Mouse (Mus musculus) limb, embryonic 14.5 days (tissue): ENCODE data around the gene Col6a6. TPM values are rescaled to one million over a fixed set of nuclear protein-coding genes. Genes with fewer than 3 reads are reported as not detected.

ENCODE experiments used
- ATAC-seq: fragments of 200-750 bp; cut with Nextera tagmentation; 2 replicates; pipeline ENCODE4 v1.8.0; 2017; ENCODE audit warnings: low read depth, moderate number of reproducible peaks, moderate TSS enrichment; ENCODE audit not compliant: low FRiP score
- DNase-seq: peaks from one replicate; pipeline ENCODE4 v3.0.0-alpha.2; 2015; ENCODE audit warnings: low spot score
- H3K27ac ChIP-seq: fragments of 300-500 bp; sonication (generic); replicated peaks from 2 replicates; pipeline ENCODE4 v1.5.1; 2014; ENCODE audit warnings: low read depth, mild to moderate bottlenecking, low read length, moderate library complexity, mixed read lengths
- H3K27me3 ChIP-seq: fragments of 300-500 bp; sonication (generic); 2 replicates; pipeline ENCODE4 v1.6.1; 2014; ENCODE audit warnings: low read length, mixed read lengths; ENCODE audit not compliant: control insufficient read depth, insufficient read depth
- H3K36me3 ChIP-seq: fragments of 300-500 bp; sonication (generic); 2 replicates; pipeline ENCODE4 v1.6.1; 2014; ENCODE audit warnings: mild to moderate bottlenecking, low read length, moderate library complexity, mixed read lengths; ENCODE audit not compliant: control insufficient read depth, insufficient read depth
- H3K4me1 ChIP-seq: fragments of 300-500 bp; sonication (generic); 2 replicates; pipeline ENCODE4 v1.6.1; 2014; ENCODE audit warnings: antibody characterized with exemption, low read length, mixed read lengths; ENCODE audit not compliant: control insufficient read depth, insufficient read depth
- H3K4me2 ChIP-seq: fragments of 300-500 bp; sonication (generic); replicated peaks from 2 replicates; pipeline ENCODE4 v1.6.1; 2014; ENCODE audit warnings: low read depth, mild to moderate bottlenecking, low read length, moderate library complexity; ENCODE audit not compliant: severe bottlenecking
- H3K4me3 ChIP-seq: fragments of 300-500 bp; sonication (generic); replicated peaks from 2 replicates; pipeline ENCODE4 v1.5.1; 2014; ENCODE audit warnings: low read length
- H3K9ac ChIP-seq: fragments of 300-500 bp; sonication (generic); 2 replicates; pipeline ENCODE4 v1.6.1; 2014; ENCODE audit warnings: mild to moderate bottlenecking, low read depth, low read length, moderate library complexity; ENCODE audit not compliant: severe bottlenecking
- H3K9me3 ChIP-seq: fragments of 300-500 bp; sonication (generic); 2 replicates; pipeline ENCODE4 v1.6.1; 2016; ENCODE audit warnings: low read length; ENCODE audit not compliant: control insufficient read depth
- POLR2A ChIP-seq: fragments of 200-500 bp; IDR thresholded peaks from 2 replicates; pipeline ENCODE4 v1.8.0; 2012; ENCODE audit warnings: inconsistent platforms, mild to moderate bottlenecking, moderate library complexity, borderline replicate concordance; ENCODE audit not compliant: insufficient read depth, insufficient read length; ENCODE audit errors: extremely low read depth
- WGBS: fragments of 180-500 bp; shearing (Covaris S2); extraction: QIAGEN DNeasy Blood & Tissue Kit; methylation state at CpG from one replicate; pipeline ENCODE4 v1.1.7; 2014; 5-methylcytosine and 5-hydroxymethylcytosine counted together
- polyA plus RNA-seq, 2 experiments: library from polyadenylated mRNA; depleted of rRNA in 1 of 2; stranded (reverse) in 1 of 2; unstranded in 1 of 2; fragments of >200 nt; fragmentation: Nextera tagmentation in 1 of 2; extraction: Ambion mirVana in 1 of 2; gene quantifications; 2 replicates each; pipeline versions ENCODE4 v1.2.1 to v1.2.3; 2012 to 2014

The Col6a6 gene
- polyA plus RNA-seq, 2 experiments: 7.0 to 11.5 TPM

- no peak overlapping the region for H3K4me2 ChIP-seq
- no peak overlapping the region for H3K27ac ChIP-seq
- no peak overlapping the region for H3K4me3 ChIP-seq
- H3K9ac ChIP-seq: no peak overlapping the region
- ATAC-seq (no peak), DNase-seq (no peak)
- no peaks in the 10 kb centered on the region for H3K27me3 ChIP-seq
- H3K9me3 ChIP-seq: no peaks in the 10 kb centered on the region
- H3K4me1 ChIP-seq: 0 out of 2 replicates have a peak, but pooled peaks cover 4% of the 10 kb centered on the region
- 86% methylated on average over 16 of the region's 16 CpGs for WGBS
- no peak for TF ChIP-seq POLR2A
- H3K36me3 ChIP-seq: no peaks in the 10 kb centered on the region
Measured at GRCm38 (mm10) chr9:105704226-105704932, 123.6 kb downstream of the Col6a6 start.

- DNase-seq (peak; percentile 14), ATAC-seq (no peak)
- WGBS: 67% methylated on average over 9 of the region's 9 CpGs
Measured at GRCm38 (mm10) chr9:105701966-105702365, 126.0 kb downstream of the Col6a6 start.

DNA sequence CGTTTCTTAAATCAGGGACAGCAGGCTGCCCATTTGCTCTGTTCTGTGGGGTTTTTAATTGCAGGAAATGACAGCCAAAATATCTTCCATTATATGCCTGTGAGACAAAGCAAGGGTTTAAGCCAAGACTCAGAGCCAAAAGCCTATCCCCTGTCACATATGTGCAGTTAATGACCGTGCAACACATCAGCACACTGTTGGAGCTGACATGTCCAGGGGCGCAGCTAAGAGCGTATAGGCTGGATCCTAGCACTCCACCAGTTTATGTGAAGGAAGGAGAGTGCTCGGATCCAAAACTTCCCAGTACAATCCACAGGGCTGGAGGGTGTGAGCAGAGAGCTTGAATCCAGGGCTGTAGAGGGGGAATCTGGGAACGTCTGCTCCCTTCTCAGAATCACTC, 127.3 kb downstream of the Col6a6 start:
- DNase-seq: peak; percentile 42
- no peak overlapping the region for H3K4me3 ChIP-seq
- no peaks in the 10 kb centered on the region for H3K27me3 ChIP-seq
- H3K27ac ChIP-seq: peak overlapping the region; percentile 30; the same call in 1 of the 2 replicates
- 59% methylated on average over 6 of the region's 6 CpGs for WGBS
- no peak overlapping the region for H3K9ac ChIP-seq
- H3K9me3 ChIP-seq: no peaks in the 10 kb centered on the region
- no peak overlapping the region for H3K4me2 ChIP-seq
- no peaks in the 10 kb centered on the region for H3K36me3 ChIP-seq
- no peak for TF ChIP-seq POLR2A
- peak; percentile 73 for ATAC-seq
- peaks cover 11% of the 10 kb centered on the region; the same call in 1 of the 2 replicates for H3K4me1 ChIP-seq

More at GRCm38 (mm10) chr9:105701966-105702365, 126.0 kb downstream of the Col6a6 start:
- no peak overlapping the region for H3K4me2 ChIP-seq
- H3K4me3 ChIP-seq: no peak overlapping the region
- no peaks in the 10 kb centered on the region for H3K27me3 ChIP-seq
- no peaks in the 10 kb centered on the region for H3K36me3 ChIP-seq
- no peak for TF ChIP-seq POLR2A
- 0 out of 2 replicates have a peak overlapping the region, but pooled peaks have one; percentile 5 for H3K27ac ChIP-seq
- H3K9ac ChIP-seq: no peak overlapping the region
- no peaks in the 10 kb centered on the region for H3K9me3 ChIP-seq
- peaks cover 11% of the 10 kb centered on the region; the same call in 1 of the 2 replicates for H3K4me1 ChIP-seq

- Histone ChIP-seq H3K36me3 (no peaks in the 10 kb centered on the region), H3K9me3 (no peaks in the 10 kb centered on the region), H3K4me3 (no peak overlapping the region), H3K4me2 (no peak overlapping the region), H3K27ac (peak overlapping the region; percentile 13; the same call in 1 of the 2 replicates), H3K4me1 (peaks cover 11% of the 10 kb centered on the region; the same call in 1 of the 2 replicates), H3K27me3 (no peaks in the 10 kb centered on the region), H3K9ac (no peak overlapping the region)
- DNase-seq (peak; percentile 68), ATAC-seq (peak; percentile 21; the same call in 1 of the 2 replicates)
- 54% methylated on average over 9 of the region's 9 CpGs for WGBS
- TF ChIP-seq POLR2A: no peak
Measured at GRCm38 (mm10) chr9:105697764-105698396, 130.1 kb downstream of the Col6a6 start.

GRCm38 (mm10) chr9:105696818-105697564, 131.0 kb downstream of the Col6a6 start:
- H3K27me3 ChIP-seq: no peaks in the 10 kb centered on the region
- 81% methylated on average over 7 of the region's 7 CpGs for WGBS
- no peak overlapping the region for H3K9ac ChIP-seq
- no peaks in the 10 kb centered on the region for H3K36me3 ChIP-seq
- no peak for TF ChIP-seq POLR2A
- 0 out of 2 replicates have a peak overlapping the region, but pooled peaks have one; percentile 13 for H3K27ac ChIP-seq
- DNase-seq: no peak
- ATAC-seq: no peak
- peaks cover 9% of the 10 kb centered on the region; the same call in 1 of the 2 replicates for H3K4me1 ChIP-seq
- H3K9me3 ChIP-seq: no peaks in the 10 kb centered on the region
- no peak overlapping the region for H3K4me3 ChIP-seq
- no peak overlapping the region for H3K4me2 ChIP-seq
